Mouse (Mus musculus): ENCODE results near the gene Lpp.

Gene Lpp

DNA sequence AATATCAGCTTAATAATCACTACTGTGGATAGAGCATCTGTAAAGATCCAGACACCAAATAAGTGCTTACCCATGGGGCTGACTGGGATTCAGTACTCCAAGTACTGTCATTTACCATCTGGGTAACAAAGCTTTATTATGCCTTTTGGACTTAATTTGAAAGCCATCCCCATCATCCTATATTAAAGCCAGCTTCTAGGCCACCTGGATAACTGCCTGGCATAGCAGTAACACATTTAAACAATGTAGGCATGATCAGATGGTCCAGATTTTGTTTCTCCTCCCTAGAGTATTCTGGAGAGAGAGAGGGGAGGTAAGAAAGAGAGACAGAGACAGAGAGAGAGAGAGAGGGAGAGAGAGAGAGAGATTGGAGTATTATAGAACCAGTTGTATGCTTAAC, 536.8 kb downstream of the Lpp start:
- DNase-seq (ENCODE audit: low spot score in 2 of 2), result no peak

DNA sequence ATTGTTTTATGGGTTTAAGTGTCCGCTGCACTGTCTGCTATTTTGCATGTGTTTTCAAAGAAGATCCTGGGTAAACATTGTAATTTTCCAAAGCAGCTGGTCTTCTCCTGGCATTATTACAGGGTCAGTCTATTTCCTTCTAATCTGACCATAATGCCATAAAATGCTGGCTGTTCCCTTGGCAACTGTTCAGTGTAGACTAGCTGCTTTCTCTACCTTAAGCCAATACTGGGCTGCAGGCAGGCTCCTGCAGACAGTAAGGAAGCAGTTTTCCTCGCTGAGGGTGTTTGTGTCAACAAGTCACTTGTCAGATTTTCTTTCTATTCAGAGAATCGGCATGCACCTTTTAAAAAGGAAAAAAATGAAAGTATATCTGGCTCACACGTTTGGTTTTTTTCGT, 537.3 kb downstream of the Lpp start:
- no peak for DNase-seq (ENCODE audit: low spot score in 2 of 2)

DNA sequence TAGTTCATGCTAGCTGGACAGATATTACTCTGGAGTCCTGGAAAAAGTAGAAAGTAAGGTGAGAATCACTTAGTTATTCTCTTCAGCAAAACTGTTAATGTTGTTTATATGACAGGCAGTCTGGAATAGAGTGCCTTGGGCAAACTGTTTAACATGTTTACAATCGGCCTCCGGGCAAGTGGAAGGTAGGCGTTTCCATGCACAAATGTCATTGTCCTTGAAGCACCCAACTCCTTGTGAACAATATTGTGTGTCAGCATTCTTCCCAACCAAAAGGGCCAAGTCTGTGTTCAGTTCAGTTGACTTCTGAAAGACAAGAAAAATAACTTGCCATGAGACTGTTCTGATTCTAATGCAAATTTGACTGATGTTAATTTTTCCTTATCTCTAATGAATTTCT, 539.5 kb downstream of the Lpp start:
- no peak for DNase-seq (ENCODE audit: low spot score in 2 of 2)

DNA sequence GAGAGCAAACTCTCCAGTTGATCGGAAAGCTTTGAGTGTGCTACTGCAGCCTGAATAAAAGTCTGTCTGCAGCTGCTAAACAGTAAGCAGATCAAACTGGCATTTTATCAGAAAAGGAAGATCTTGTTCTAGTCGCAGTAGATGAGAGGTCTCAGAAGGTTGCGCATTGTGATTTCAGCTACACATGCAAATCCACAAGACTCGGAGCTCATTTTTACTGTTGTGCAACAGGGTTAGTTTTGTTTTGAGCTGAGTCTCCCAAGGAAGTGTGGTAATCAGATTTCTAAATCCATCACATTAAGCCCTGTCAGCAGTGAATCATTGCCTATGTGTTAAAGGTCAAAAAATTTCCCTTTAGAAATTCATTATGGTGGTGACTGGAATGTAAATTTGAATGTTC, 540.4 kb downstream of the Lpp start:
- no peak for DNase-seq (ENCODE audit: low spot score in 2 of 2)

DNA sequence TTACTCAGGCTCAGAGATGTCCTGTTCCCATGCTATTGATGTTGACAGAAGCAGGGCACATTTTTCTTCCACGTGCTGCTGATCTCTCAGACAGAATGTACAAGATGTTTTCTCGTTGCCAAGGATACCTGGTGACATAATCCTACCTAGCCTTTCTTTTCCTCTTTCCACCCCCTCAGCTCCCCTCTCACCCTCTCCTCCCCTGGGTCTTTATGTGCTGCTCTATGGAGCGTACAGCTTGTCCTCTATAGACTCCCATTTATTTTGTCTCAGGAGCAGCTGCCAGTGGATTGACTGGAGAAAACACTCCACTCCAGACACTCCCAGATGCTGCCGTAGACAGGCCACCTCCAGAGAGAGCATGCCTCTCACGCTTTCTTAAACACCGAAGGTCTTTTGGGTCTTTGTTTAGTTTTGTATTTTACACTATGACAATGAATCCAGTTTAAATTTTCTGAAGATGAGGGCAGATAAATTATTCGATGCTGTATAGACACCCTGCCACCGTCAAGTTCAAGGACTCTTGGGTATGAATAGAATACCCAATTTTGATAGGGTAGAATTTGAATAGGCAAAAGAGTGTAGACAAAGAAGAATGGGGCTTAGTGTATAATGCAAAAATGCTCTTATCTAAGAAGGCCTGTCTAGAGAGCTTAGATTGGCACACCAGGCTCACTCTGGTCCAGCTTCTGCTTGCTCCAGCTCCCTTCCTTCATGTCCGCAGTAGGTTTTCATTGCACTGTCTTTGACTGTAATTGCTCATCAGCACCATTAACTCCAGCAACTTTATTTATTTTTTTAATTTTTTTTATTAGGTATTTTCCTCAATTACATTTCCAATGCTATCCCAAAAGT, 548.2 kb downstream of the Lpp start:
- DNase-seq (ENCODE audit: low spot score in 2 of 2), result no peak

DNA sequence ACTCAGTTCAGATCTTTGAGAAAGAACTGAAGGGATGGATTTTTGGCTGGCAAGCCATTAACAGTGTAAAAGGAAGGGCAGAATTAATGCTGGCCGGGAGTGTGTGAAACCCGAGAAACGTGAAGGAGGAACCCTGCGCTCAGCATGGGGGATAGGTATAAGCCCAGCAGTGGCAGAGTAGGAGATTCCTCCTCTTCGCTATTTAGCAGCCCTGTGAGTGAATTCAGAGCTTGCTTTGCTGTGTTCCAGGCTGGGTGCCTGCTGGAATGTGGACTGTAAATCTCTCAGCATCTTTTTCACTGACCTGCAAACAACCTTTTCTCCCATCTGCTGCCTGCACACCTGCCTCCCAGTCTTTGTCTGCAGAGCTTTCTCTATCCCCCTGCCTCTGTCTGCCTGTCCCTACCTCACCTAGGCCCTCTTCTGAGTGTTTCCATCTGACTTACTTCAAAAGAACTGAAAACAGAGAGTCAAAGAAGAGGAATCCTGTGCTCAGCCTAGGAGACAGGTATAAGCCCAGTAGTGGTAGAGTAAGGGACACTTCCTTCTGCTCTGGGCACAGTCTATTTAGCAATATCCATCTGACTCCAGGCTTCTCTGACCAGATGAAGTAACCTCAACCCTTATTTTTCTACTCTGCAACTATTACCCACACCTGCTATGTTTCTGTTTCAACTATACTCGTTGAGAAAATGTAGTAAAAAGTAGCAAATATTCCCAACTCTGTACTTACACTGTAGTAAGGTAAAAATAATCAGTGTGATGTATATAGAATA, 550.4 kb downstream of the Lpp start:
- DNase-seq (ENCODE audit: low spot score in 2 of 2), result no peak

DNA sequence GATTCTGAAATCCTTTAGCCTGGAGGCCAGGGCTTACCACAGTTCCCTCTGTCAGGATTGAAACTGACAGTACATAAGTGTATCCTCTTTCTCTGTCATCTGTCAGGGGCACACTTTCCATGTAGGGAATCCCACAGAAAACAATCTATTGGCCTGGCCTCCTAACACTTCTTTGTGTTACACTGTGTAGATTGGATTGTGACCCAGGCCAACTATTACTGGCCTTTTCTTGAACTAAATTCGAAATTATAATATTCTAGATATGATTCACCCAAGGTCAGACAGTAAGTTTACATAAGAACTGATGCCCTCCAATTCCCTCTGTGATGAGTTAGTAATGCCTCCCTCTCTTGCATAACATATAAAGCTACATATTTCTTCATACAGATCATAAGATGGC, 553.0 kb downstream of the Lpp start:
- no peak for DNase-seq (ENCODE audit: low spot score in 2 of 2)

DNA sequence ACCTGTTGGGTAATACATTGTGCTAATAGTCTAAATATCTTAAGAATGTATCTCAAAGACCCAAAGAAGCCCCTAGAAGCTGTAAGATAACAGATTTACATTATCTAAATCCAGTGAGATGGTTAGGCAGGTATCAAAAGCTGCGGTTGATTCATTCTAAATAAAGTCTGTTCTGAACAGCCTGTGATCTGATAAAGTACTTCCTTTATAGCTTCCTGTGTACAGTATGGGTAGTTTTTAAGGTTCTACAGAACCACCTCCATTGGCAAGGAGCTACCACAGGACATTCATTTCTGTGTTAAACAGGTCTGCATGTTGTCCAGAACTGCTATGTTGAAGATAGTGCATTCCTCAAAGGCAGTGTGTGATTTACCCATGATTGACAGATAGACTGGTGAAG, 554.2 kb downstream of the Lpp start:
- DNase-seq (ENCODE audit: low spot score in 2 of 2), result no peak

DNA sequence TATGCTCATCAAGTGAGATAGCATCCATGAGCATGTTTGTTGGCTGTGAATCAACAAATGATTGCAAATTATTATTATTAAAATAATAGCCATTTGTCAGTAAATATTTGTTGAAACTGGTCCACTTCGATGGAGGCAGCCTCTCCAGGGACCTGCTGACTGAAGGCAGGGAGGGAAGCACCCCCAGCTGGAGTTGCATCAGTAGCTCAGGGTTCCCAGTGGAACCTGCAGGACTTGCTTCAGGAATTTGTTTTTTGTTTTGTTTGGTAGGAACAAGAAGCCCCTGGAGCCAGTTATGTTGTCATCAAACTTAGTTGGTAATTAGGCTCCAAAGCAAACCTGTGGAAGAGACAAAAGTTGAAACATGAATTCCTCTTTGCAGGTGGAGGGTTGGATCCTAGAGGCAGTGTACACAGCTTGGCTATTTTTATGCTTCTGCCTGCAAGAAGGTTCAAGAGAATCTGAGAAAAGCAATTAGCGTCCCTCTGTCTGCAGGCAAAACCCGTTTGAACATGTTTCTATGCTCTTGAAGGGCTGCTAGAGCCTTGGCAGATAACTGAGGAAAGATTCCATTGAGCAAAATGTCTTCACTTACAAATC, 554.9 kb downstream of the Lpp start:
- DNase-seq (ENCODE audit: low spot score in 2 of 2), result no peak

DNA sequence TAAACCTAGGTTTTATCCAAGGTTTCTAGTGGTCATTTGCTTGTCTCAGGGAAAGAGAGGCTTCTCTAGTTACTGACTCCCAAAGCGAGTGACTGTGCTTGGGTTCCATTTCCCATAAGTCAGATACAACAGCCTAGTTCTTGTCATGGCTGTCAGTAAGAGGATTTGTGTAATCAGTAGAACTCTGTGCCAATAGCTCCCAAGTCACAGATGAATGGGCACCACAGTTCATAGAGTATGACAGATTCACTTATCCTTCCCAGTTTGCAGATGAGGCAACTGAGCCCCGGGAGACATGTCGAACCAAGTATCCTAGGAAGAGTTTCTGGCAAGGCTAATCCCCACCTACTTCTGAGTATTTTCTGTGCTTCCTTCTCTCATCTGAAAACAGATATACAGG, 556.0 kb downstream of the Lpp start:
- DNase-seq (ENCODE audit: low spot score in 2 of 2), result no peak

DNA sequence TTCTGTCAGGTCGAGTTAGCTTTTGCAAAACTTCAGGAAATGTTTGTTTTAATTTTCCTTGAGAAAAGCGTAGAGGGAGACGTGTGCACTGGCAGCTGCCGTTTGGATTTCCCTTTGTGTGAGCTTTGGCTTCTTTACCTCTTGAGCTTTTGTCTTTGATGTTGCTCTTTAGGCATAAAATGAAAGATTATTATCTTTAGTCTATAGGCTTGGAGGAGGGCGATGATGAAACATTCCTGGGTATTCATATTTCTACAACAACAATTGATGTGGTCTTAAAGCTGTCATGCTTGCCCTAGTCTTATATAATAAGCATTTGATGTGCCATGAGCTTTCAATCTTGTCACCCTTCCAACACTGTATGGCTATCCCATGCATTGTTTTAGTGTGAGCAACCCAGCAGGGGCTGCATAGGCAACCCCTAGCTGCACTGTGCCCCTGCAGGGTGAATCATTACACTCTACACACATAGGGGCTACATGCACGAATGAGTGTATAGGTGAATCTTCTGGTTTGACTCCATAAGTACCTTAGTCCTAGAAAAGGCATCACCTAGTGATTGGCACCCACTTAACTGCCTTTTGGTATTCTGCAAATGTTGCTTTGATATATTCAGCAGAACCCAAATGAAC, 556.9 kb downstream of the Lpp start:
- DNase-seq (ENCODE audit: low spot score in 2 of 2), result no peak

DNA sequence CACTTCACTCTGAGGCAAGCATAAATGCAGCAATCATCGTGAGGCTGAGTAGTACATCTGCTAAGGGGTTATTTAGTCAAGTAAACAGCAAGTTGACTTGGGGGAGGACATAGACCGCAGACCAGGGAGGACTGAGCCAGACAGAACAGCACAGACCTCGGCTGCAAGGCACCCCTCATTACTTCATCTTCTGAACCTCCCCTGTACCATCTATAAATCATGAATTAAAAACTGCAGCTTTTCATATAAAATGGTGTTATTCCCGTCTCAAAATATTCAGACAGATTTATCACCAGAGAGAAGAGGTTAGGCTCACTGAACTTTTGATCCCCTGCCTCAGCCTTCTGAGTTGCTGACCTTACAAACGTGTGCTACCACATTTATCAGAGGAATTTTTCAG, 558.6 kb downstream of the Lpp start:
- DNase-seq (ENCODE audit: low spot score in 2 of 2), result no peak

DNA sequence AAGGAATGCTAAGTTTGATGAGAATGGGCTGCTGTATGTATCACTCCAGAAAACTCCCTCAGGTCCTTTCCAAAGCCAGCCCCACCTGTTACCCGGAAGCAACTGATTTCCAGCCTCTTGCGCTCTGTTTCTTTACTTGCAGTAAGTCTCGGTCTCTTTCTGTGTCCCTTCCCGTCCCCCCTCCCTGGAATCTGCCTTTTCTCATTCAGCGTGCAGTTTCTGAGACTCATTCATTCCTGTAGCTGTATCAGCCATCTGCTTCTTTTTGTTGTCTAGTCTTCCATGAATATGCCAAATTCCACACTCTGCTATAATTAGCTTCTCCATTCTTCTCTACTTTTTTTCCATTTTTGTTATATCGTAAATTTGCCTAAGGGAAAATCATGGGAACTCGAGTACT, 561.7 kb downstream of the Lpp start:
- no peak for DNase-seq (ENCODE audit: low spot score in 2 of 2)

DNA sequence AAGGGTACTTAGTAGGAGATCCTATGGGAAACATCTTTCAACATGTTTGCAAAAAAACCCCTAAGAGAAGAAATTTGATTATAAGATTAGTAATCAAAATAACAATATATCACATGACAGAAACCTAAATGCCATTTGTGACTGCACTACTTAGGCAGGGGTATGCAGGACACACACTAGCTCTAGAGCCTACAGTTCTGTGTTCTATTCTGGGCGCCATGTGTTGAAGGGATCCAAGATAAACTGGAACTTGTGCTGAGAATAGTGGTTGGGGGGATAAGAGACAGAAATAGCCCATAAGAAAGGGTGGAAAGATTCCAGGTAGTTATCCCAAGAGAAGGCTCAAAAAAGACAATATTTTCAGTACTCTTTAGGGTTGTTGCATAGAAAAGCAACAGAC, 565.4 kb downstream of the Lpp start:
- DNase-seq (ENCODE audit: low spot score in 2 of 2), result no peak

DNA sequence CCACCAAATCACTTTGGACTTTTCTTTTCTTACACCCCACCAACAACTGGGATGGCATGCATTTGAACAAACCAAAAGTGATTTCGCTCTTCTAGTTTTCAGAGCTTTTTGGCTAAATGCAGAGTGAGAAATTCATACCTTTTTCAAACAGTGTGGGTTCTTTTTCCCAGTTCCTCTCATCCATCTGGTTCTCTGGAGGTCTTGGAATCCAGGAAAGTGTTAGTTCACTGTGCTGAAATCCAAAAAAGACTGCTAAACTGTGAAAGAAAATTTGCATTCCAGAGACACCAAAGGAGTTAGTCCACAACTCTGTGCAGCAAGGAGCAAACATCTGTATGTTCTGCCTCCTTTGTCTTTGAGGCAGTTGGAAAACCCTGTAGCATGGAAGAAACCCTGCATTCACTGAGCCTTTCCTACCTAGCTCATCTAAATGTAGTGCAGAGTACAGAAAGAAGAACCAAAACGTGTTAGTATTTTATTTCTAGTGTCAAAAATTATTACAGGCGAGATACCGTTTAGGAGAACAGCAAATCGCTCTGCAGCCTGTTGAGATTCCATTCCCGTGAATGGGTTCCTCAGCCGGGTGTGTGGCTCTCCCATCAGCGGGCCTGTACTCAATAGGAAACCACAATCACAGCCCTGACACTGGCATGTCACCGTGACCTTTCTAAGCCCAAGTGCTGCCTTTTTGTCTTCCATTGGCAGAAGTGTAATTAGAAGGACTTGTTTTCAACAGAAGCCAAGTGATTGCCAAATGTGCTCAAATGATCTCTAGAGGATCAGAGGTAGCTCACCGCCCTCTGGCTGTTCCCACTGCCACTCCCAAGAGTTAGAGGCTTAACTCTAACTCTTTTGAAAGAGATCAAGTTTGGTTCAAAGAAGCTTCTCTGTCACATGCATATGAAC, 567.8 kb downstream of the Lpp start:
- no peak for DNase-seq (ENCODE audit: low spot score in 2 of 2)

DNA sequence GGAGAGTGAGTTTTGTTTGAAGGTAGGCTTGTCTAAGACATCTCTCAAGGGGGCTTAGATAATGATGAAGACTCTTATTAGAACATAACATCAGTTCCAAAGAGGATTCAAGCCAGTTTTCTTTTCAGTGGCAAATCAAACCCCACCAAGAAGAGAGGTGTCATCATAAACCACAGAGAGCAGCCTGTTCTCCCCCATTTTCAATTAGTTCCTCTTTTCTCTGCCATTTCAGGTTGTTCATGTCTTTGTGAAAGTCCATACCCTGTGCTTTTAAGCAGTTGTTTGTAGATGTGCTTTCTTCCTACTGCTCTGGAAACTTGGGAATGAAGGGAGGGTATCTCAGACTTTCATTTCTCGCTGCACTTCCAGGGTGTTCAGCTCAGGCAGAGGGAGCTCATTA, 571.0 kb downstream of the Lpp start:
- DNase-seq (ENCODE audit: low spot score in 2 of 2), result no peak

DNA sequence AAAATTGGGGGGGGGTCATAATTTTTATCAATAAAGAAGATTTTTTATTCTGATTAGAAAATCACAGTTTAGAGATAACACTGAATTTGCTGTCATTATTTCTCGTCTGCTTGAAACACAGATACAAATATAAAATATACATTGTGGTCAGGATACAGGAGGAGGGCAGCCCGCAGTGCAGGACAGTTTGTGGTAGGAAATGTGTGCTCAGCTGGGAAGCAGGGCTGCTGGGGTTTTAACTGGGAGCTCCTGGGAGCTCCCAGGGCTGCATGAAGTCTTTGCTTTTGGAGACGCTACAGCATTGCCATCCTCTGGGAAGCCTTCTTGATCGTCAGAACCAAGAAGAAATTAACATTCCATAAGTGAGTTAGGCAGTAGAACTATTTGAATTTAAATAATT, 571.8 kb downstream of the Lpp start:
- no peak for DNase-seq (ENCODE audit: low spot score in 2 of 2)

DNA sequence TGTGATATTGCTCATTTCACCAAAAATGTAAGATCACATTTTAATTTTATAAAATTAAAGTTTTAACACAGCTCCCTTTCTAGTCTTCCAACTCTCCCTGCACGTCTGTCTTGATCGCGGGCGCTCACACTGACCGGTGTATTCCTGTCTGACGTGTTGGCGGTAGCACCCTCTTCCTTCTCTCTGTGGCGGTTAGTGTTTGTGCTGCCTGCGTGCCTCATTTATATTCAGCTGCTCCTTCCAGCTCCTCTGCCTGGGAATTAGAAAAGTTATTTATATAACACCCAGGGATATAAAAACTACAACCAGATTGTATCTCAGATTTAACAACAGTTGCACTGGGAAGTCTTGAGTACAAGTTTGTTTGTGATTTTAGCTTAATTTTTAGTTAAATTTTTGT, 573.2 kb downstream of the Lpp start:
- no peak for DNase-seq (ENCODE audit: low spot score in 2 of 2)

DNA sequence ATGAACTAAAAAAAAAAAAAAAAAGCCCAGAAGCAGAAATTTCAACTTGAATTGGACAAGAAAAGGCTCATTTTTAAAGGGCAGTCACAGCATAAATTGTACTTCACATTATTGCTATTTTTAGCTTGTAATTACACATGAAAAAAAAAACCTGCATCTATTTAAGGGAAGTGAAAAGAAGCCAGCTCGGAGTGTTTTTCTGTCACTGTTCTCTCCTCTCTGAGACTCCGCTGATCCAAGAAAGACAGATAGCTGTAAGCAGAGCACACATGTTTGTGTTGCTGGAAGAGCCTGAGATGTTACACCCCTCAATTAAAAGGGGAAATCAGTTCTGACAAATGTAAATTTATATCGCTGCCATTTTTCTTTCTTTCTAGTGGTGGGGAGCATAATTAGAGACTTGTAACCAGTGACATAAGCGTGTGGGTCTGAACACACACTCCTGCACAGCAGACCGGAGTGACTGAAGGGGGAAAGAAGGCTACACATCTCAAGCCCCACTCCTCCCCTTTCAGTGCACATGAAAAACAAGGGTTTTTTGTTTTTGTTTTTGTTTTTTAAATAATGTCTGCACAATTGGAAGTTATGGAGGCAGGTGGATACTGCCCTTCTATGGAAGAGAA, 579.8 kb downstream of the Lpp start:
- DNase-seq (ENCODE audit: low spot score in 2 of 2), result no peak

DNA sequence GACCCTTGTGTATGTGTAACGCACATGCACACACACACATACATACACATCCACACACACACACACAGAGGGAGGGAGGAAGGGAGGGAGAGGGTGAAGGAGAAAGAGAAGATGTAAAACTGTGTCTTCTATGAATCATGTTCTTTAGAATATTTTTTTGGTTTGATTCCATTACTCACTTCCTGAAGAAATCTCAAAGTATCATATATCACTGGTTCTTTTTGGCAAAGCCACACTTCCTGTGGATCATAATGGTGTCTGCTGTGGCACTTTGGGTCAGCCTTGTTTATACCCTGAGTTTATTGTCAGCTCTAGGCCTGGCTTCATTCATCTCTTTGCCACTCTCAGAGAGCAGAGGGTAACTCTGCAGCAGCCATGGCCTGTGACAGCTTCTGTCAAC, 584.5 kb downstream of the Lpp start:
- no peak for DNase-seq (ENCODE audit: low spot score in 2 of 2)

DNA sequence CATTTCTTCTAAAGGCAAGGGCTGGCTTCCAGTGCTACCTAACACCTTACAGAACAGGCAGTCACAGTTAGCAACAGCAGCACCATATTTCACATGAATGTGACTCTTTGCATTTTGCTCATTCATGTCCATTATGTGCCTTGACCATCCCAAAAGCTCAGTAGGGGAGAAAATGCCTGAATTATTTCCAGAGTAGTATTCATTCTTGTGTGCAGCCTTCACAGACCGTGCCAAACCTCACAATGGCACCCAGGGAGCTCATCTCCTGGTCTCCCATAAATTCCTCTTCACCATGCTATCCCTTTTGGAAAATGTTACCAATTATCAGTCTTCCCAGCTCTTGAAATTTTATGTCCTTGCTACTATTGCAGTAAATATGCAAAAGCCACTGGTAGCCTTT, 584.9 kb downstream of the Lpp start:
- DNase-seq (ENCODE audit: low spot score in 2 of 2), result no peak

Measured in frontal cortex, postnatal 10 days (tissue).